Mouse (Mus musculus): Measurements from ENCODE around the gene Ninj1.

DNA sequence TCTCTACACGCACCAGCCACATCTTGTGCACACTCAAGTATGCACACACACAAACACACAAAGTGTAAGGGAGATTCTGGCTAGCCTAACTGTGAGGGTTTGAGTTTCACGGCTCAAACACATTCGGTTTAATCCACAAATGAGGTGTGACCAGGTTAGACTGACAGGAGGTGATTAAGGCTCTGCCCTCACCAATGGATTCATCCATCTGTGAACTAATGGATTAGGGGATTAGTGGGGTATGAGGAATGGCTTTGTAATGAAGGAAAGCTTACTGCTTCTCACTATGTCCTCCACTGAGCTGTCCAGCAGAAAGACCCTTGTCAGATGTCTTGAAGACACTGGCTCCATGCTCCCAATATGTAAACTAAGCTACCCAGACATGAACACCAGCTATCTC is 31.4 kb downstream of the Ninj1 start:
- TF ChIP-seq CTCF (IDR thresholded peaks at IDR 0.05; ENCODE audit: low read depth) (no peak), EP300 (IDR thresholded peaks at IDR 0.05; ENCODE audit: low read depth) (no peak)
